Mouse (Mus musculus): Measurements from ENCODE around the gene Emc6.

- TF ChIP-seq CTCF (IDR thresholded peaks at IDR 0.05 in 2 of 3, conservative IDR thresholded peaks at IDR 0.05 in 1 of 3; ENCODE audit: control insufficient read depth in 1 of 3, insufficient read depth in 1 of 3, low read depth in 2 of 3, low read length in 3 of 3, poor library complexity in 1 of 3, severe bottlenecking in 1 of 3) (no peak), NRF1 (IDR thresholded peaks at IDR 0.05; ENCODE audit: insufficient read depth, low read depth, low read length, poor library complexity, severe bottlenecking) (no peak), GATA1 (IDR thresholded peaks at IDR 0.05; ENCODE audit: low read depth, low read length) (peak; percentile 69), NELFE (IDR thresholded peaks at IDR 0.05; ENCODE audit: low read depth, low read length) (no peak), MAX (IDR thresholded peaks at IDR 0.05; ENCODE audit: low read length) (no peak), UBTF (IDR thresholded peaks at IDR 0.05; ENCODE audit: borderline replicate concordance, insufficient read depth, low read depth, low read length) (no peak), ZC3H11A (IDR thresholded peaks at IDR 0.05; ENCODE audit: low read depth, low read length) (no peak), CHD1 (IDR thresholded peaks at IDR 0.05; ENCODE audit: low read depth, low read length) (no peak; the same call in 1 of the 2 replicates), KAT2A (conservative IDR thresholded peaks at IDR 0.05; ENCODE audit: low read depth, low read length) (no peak), E2F4 (IDR thresholded peaks at IDR 0.05; ENCODE audit: borderline replicate concordance, low read depth, low read length) (no peak), ZKSCAN1 (IDR thresholded peaks at IDR 0.05; ENCODE audit: low read depth, low read length) (no peak)
These were observed 40.2 kb downstream of the Emc6 start for GRCm38 (mm10) chr11:73136587-73136986.

Data from MEL (cell line).